Mouse (Mus musculus) heart, postnatal 0 days (tissue): ENCODE results near the gene Hist1h1t.

Experiments
- CTCF ChIP-seq: IDR thresholded peaks from 2 replicates; pipeline ENCODE4 v1.5.1; 2016; ENCODE audit warnings: antibody characterized with exemption, control low read depth, low read depth
- EP300 ChIP-seq: IDR thresholded peaks from 2 replicates; pipeline ENCODE4 v1.6.1; 2016; ENCODE audit warnings: antibody characterized with exemption, low read depth

GRCm38 (mm10) chr13:23724239-23724638, 28.6 kb downstream of the Hist1h1t start:
- TF ChIP-seq CTCF (no peak), EP300 (no peak)
